ENCODE assay signal across 29 mouse cellular contexts in the genomic region with DNA sequence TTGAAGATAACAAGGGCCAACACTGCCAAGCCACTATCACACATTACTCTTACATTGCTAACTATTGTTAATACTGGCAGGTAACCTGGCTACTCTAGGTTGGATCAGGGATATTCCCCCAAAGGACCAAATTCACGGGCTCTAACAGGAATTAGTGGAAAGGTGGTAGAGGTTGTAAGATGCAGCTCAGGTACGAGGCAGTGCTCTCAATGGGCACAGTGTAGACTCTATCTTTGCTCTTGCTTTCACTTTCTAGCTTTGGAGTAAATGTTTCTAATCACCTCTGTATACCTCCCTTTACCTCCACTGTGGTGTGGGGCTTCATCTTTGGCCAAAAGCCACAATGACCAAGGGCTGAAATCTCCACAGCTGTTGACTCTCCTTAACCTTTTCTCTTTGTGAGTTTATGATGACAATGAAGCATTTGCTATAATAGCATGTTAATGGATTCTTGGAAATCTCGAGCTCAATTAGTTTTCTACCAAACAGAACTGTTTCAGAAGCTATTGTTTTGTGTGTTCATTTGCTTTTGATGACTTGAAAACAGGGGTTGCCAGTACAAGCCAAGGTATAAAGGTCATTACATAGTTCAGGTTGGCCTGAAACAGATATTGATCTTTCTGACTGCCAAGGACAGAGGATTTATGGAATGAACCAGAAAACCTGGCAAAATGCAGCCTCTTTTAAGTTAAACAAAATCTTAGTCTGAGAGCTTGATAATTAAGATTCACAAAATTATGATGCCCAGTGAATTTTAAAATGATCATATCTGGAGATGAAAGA.
"Had no signal": no experiment of that assay in that cellular context is flagged by ENCODE, and none has a peak within 500 bp of the region (broad histone marks: within the 10 kb centered on the region; RNA-seq: fewer than 3 reads in every experiment).

No protein-coding gene starts in this region.

- H3K27me3 ChIP-seq: embryonic facial prominence, embryonic 12.5 days; embryonic facial prominence, embryonic 13.5 days; embryonic facial prominence, embryonic 15.5 days; forebrain, embryonic 12.5 days; forebrain, embryonic 13.5 days; forebrain, embryonic 15.5 days had no signal

- H3K9me3 ChIP-seq: embryonic facial prominence, embryonic 10.5 days; embryonic facial prominence, embryonic 12.5 days; embryonic facial prominence, embryonic 13.5 days; embryonic facial prominence, embryonic 15.5 days; forebrain, embryonic 10.5 days; forebrain, embryonic 12.5 days; forebrain, embryonic 13.5 days; forebrain, embryonic 15.5 days had no signal

- DNase-seq: cerebellum, adult 18-20 months; cerebellum, adult 2 months; cerebellum, adult 8-10 months; cerebellum, adult 9-10 months; cerebellum, adult 9-11 months; cerebellum, postnatal 10 days; cerebellum, postnatal 14 days; cerebellum, postnatal 25 days; cerebellum, postnatal 36 days; embryo, embryonic 11 days; forebrain, postnatal 0 days; gastrocnemius, adult 2 months; gastrocnemius, postnatal 10 days; gastrocnemius, postnatal 14 days; gastrocnemius, postnatal 25 days; gastrocnemius, postnatal 36 days; heart, adult 18-20 months; heart, adult 2 months had no signal

- H3K4me3 ChIP-seq: embryonic facial prominence, embryonic 10.5 days; embryonic facial prominence, embryonic 12.5 days; embryonic facial prominence, embryonic 13.5 days; embryonic facial prominence, embryonic 15.5 days; erythroblast, embryonic 14.5 days; forebrain, embryonic 10.5 days; forebrain, embryonic 12.5 days; forebrain, embryonic 13.5 days; forebrain, embryonic 15.5 days; gastrocnemius, adult 2 months; heart, adult 2 months had no signal

- H3K9ac ChIP-seq: embryonic facial prominence, embryonic 12.5 days; embryonic facial prominence, embryonic 13.5 days; embryonic facial prominence, embryonic 15.5 days; forebrain, embryonic 12.5 days; forebrain, embryonic 13.5 days; forebrain, embryonic 15.5 days; forebrain, postnatal 0 days had no signal

- ATAC-seq: forebrain, embryonic 13.5 days; forebrain, embryonic 14.5 days; forebrain, embryonic 15.5 days; forebrain, embryonic 16.5 days; forebrain, postnatal 0 days had no signal

- H3K4me2 ChIP-seq: embryonic facial prominence, embryonic 12.5 days; embryonic facial prominence, embryonic 13.5 days; embryonic facial prominence, embryonic 15.5 days; forebrain, embryonic 12.5 days; forebrain, embryonic 13.5 days; forebrain, embryonic 15.5 days had no signal

- H3K27ac ChIP-seq: embryonic facial prominence, embryonic 10.5 days; embryonic facial prominence, embryonic 12.5 days; embryonic facial prominence, embryonic 13.5 days; embryonic facial prominence, embryonic 15.5 days; forebrain, embryonic 10.5 days; forebrain, embryonic 12.5 days; forebrain, embryonic 13.5 days; forebrain, embryonic 15.5 days; gastrocnemius, adult 2 months; heart, adult 2 months had no signal

- H3K36me3 ChIP-seq: embryonic facial prominence, embryonic 10.5 days; embryonic facial prominence, embryonic 12.5 days; embryonic facial prominence, embryonic 13.5 days; embryonic facial prominence, embryonic 15.5 days; forebrain, embryonic 10.5 days; forebrain, embryonic 12.5 days; forebrain, embryonic 15.5 days had no signal

- H3K4me1 ChIP-seq: embryonic facial prominence, embryonic 10.5 days; embryonic facial prominence, embryonic 12.5 days; embryonic facial prominence, embryonic 13.5 days; embryonic facial prominence, embryonic 15.5 days; forebrain, embryonic 10.5 days; forebrain, embryonic 12.5 days; forebrain, embryonic 13.5 days; forebrain, embryonic 15.5 days had no signal
